Mouse (Mus musculus): ENCODE results near the gene Uncx. TPM values are rescaled to one million over a fixed set of nuclear protein-coding genes. Genes with fewer than 3 reads are reported as not detected.

The Uncx gene
- total RNA-seq, 2 experiments from 2014 or later: not detected

GRCm38 (mm10) chr5:139545673-139546335, 2.5 kb downstream of the Uncx start:
- no peak for TF ChIP-seq CTCF (conservative IDR thresholded peaks at IDR 0.05)
- no peak overlapping the region for H3K4me3 ChIP-seq
- DNase-seq (ENCODE audit: low spot score in 2 of 2): no peak
- no peak overlapping the region for H3K27ac ChIP-seq

GRCm38 (mm10) chr5:139546336-139546770, 3.1 kb downstream of the Uncx start:
- Histone ChIP-seq H3K4me3 (no peak overlapping the region), H3K27ac (no peak overlapping the region)
- DNase-seq (ENCODE audit: low spot score in 2 of 2): no peak
- no peak for TF ChIP-seq CTCF (conservative IDR thresholded peaks at IDR 0.05)

GRCm38 (mm10) chr5:139546771-139547420, 3.6 kb downstream of the Uncx start:
- H3K4me3 ChIP-seq: no peak overlapping the region
- no peak overlapping the region for H3K27ac ChIP-seq
- TF ChIP-seq CTCF (conservative IDR thresholded peaks at IDR 0.05): no peak
- DNase-seq (ENCODE audit: low spot score in 2 of 2): no peak

- TF ChIP-seq CTCF (conservative IDR thresholded peaks at IDR 0.05): no peak
- no peak overlapping the region for H3K4me3 ChIP-seq
- no peak overlapping the region for H3K27ac ChIP-seq
- DNase-seq (ENCODE audit: low spot score in 2 of 2): no peak
These were observed 4.2 kb downstream of the Uncx start for GRCm38 (mm10) chr5:139547421-139547931.

GRCm38 (mm10) chr5:139553446-139554273, 10.4 kb downstream of the Uncx start:
- Histone ChIP-seq H3K4me3 (no peak overlapping the region), H3K27ac (no peak overlapping the region)
- DNase-seq (ENCODE audit: low spot score in 2 of 2): no peak
- no peak for TF ChIP-seq CTCF (conservative IDR thresholded peaks at IDR 0.05)

- no peak for TF ChIP-seq CTCF (conservative IDR thresholded peaks at IDR 0.05)
- H3K4me3 ChIP-seq: no peak overlapping the region
- no peak overlapping the region for H3K27ac ChIP-seq
- no peak for DNase-seq (ENCODE audit: low spot score in 2 of 2)
These were observed 11.4 kb downstream of the Uncx start for GRCm38 (mm10) chr5:139554478-139555335.

GRCm38 (mm10) chr5:139555476-139556115, 12.3 kb downstream of the Uncx start:
- Histone ChIP-seq H3K4me3 (no peak overlapping the region), H3K27ac (no peak overlapping the region)
- no peak for DNase-seq (ENCODE audit: low spot score in 2 of 2)
- TF ChIP-seq CTCF (conservative IDR thresholded peaks at IDR 0.05): no peak

- no peak for TF ChIP-seq CTCF (conservative IDR thresholded peaks at IDR 0.05)
- DNase-seq (ENCODE audit: low spot score in 2 of 2): no peak
- no peak overlapping the region for H3K4me3 ChIP-seq
- no peak overlapping the region for H3K27ac ChIP-seq
These were observed 12.9 kb downstream of the Uncx start for GRCm38 (mm10) chr5:139556116-139556678.

GRCm38 (mm10) chr5:139557079-139557478, 13.8 kb downstream of the Uncx start:
- Histone ChIP-seq H3K4me3 (no peak overlapping the region), H3K27ac (no peak overlapping the region)
- no peak for TF ChIP-seq CTCF (conservative IDR thresholded peaks at IDR 0.05)
- no peak for DNase-seq (ENCODE audit: low spot score in 2 of 2)

- Histone ChIP-seq H3K4me3 (no peak overlapping the region), H3K27ac (no peak overlapping the region)
- no peak for DNase-seq (ENCODE audit: low spot score in 2 of 2)
- TF ChIP-seq CTCF (conservative IDR thresholded peaks at IDR 0.05): no peak
These were observed 14.5 kb downstream of the Uncx start for GRCm38 (mm10) chr5:139557531-139558467.

- no peak for DNase-seq (ENCODE audit: low spot score in 2 of 2)
- Histone ChIP-seq H3K27ac (no peak overlapping the region), H3K4me3 (no peak overlapping the region)
- no peak for TF ChIP-seq CTCF (conservative IDR thresholded peaks at IDR 0.05)
These were observed 15.1 kb downstream of the Uncx start for GRCm38 (mm10) chr5:139558468-139558804.
